Mouse (Mus musculus) spleen, postnatal 4 days (tissue): ENCODE measurements around the gene Matk.
"Not testable (repeated sequence)": the region's sequence is repeated elsewhere in the genome, so short reads cannot be mapped to it uniquely, and the experiment has no call there.

Experiments
- DNase-seq, 2 experiments: peaks; one replicate each; pipeline ENCODE4 v3.0.0; 2022; ENCODE audit warnings: low spot score in 2 of 2

The Matk gene

GRCm38 (mm10) chr10:81252424-81253419 lies at the start of gene Matk:
Gene Matk (plus strand): TSS chr10:81252935.
- DNase-seq: no peak

- DNase-seq: no peak
Observed at GRCm38 (mm10) chr10:81202978-81203720, 49.6 kb upstream of the Matk start.

GRCm38 (mm10) chr10:81204137-81204536 lies 48.6 kb upstream of the Matk start:
- peak in 1 of 2 experiments; percentile 52 for DNase-seq

GRCm38 (mm10) chr10:81210154-81210553 lies 42.6 kb upstream of the Matk start:
- no peak for DNase-seq

- no peak for DNase-seq
Observed at GRCm38 (mm10) chr10:81216260-81216659, 36.5 kb upstream of the Matk start.

- no peak for DNase-seq
Observed at GRCm38 (mm10) chr10:81216810-81217209, 35.9 kb upstream of the Matk start.

- not testable (repeated sequence) for DNase-seq
Observed at GRCm38 (mm10) chr10:81217267-81217666, 35.5 kb upstream of the Matk start.

- DNase-seq: peak; percentile 73 to 94
Observed at GRCm38 (mm10) chr10:81217964-81218363, 34.8 kb upstream of the Matk start.

GRCm38 (mm10) chr10:81221402-81222015 lies 31.2 kb upstream of the Matk start:
- DNase-seq: no peak

GRCm38 (mm10) chr10:81223731-81224130 lies 29.0 kb upstream of the Matk start:
- not testable (repeated sequence) for DNase-seq

GRCm38 (mm10) chr10:81229735-81230437 lies 22.8 kb upstream of the Matk start:
- DNase-seq: no peak

GRCm38 (mm10) chr10:81230438-81231332 lies 22.1 kb upstream of the Matk start, which contains the start of gene Atcay:
Gene Atcay (minus strand): TSS chr10:81230833.
- no peak for DNase-seq

- no peak for DNase-seq
Observed at GRCm38 (mm10) chr10:81231436-81231835, 21.3 kb upstream of the Matk start.

GRCm38 (mm10) chr10:81232580-81233225 lies 20.0 kb upstream of the Matk start, which contains the start of gene Zfr2:
Gene Zfr2 (plus strand): TSS chr10:81233155.
- DNase-seq: peak; percentile 90 to 94

GRCm38 (mm10) chr10:81233226-81233585 lies 19.5 kb upstream of the Matk start:
- DNase-seq: no peak

- no peak for DNase-seq
Observed at GRCm38 (mm10) chr10:81234206-81234605, 18.5 kb upstream of the Matk start.

GRCm38 (mm10) chr10:81236471-81237268 lies 16.1 kb upstream of the Matk start:
- DNase-seq: no peak

GRCm38 (mm10) chr10:81238618-81239017 lies 14.1 kb upstream of the Matk start:
- DNase-seq: no peak

- DNase-seq: peak; percentile 54 to 87
Observed at GRCm38 (mm10) chr10:81240876-81241275, 11.9 kb upstream of the Matk start.
